Mouse (Mus musculus) midbrain, embryonic 13.5 days (tissue): Measurements from ENCODE around the gene Slc25a53. TPM values are rescaled to one million over a fixed set of nuclear protein-coding genes. Genes with fewer than 3 reads are reported as not detected.
"Not testable (repeated sequence)": the region's sequence is repeated elsewhere in the genome, so short reads cannot be mapped to it uniquely, and the experiment has no call there.

ENCODE experiments used
- ATAC-seq: fragments of 200-750 bp; cut with Nextera tagmentation; 2 replicates; pipeline ENCODE4 v1.8.0; 2017; ENCODE audit warnings: mild to moderate bottlenecking, moderate TSS enrichment, moderate library complexity
- H3K27ac ChIP-seq: fragments of 300-500 bp; sonication (generic); 2 replicates; pipeline ENCODE4 v1.5.1; 2015; ENCODE audit warnings: inconsistent platforms, mild to moderate bottlenecking, moderate library complexity
- H3K27me3 ChIP-seq: fragments of 300-500 bp; sonication (generic); 2 replicates; pipeline ENCODE4 v1.6.1; 2015; ENCODE audit warnings: mild to moderate bottlenecking, inconsistent platforms
- H3K36me3 ChIP-seq: fragments of 300-500 bp; sonication (generic); 2 replicates; pipeline ENCODE4 v1.6.1; 2015; ENCODE audit warnings: mild to moderate bottlenecking, inconsistent platforms
- H3K4me1 ChIP-seq: fragments of 300-500 bp; sonication (generic); replicated peaks from 2 replicates; pipeline ENCODE4 v1.6.1; 2015; ENCODE audit warnings: inconsistent platforms
- H3K4me2 ChIP-seq: fragments of 300-500 bp; sonication (generic); replicated peaks from 2 replicates; pipeline ENCODE4 v1.6.1; 2015; ENCODE audit warnings: moderate library complexity, mild to moderate bottlenecking, inconsistent platforms
- H3K4me3 ChIP-seq: fragments of 300-500 bp; sonication (generic); replicated peaks from 2 replicates; pipeline ENCODE4 v1.5.1; 2015; ENCODE audit warnings: mild to moderate bottlenecking, inconsistent platforms
- H3K9ac ChIP-seq: fragments of 300-500 bp; sonication (generic); replicated peaks from 2 replicates; pipeline ENCODE4 v1.6.1; 2015; ENCODE audit warnings: mild to moderate bottlenecking, inconsistent platforms
- H3K9me3 ChIP-seq: fragments of 300-500 bp; sonication (generic); 2 replicates; pipeline ENCODE4 v1.6.1; 2016; ENCODE audit warnings: mild to moderate bottlenecking, inconsistent platforms
- WGBS: fragments of 180-500 bp; shearing (Covaris S2); methylation state at CpG from one replicate; pipeline ENCODE4 v1.1.7; 2015; 5-methylcytosine and 5-hydroxymethylcytosine counted together
- polyA plus RNA-seq: library from polyadenylated mRNA; unstranded; fragments of >200 nt; fragmentation: Nextera tagmentation; extraction: Ambion mirVana; gene quantifications from 2 replicates; pipeline ENCODE4 v1.2.1, GENCODE M21; 2015

The Slc25a53 gene
- polyA plus RNA-seq, 1 experiment from 2014 or later, result 14.7 TPM

- H3K36me3 ChIP-seq, H3K9me3 ChIP-seq, H3K27ac ChIP-seq, H3K27me3 ChIP-seq, H3K4me1 ChIP-seq: not testable (repeated sequence)
- 28% methylated on average over 13 of the region's 13 CpGs for WGBS
- ATAC-seq, result peak; percentile 100
- Histone ChIP-seq H3K9ac (peak overlapping the region; percentile 58), H3K4me2 (peak overlapping the region; percentile 52), H3K4me3 (peak overlapping the region; percentile 45)
Observed at GRCm38 (mm10) chrX:136957583-136958279, 80.4 kb downstream of the Slc25a53 start.

DNA sequence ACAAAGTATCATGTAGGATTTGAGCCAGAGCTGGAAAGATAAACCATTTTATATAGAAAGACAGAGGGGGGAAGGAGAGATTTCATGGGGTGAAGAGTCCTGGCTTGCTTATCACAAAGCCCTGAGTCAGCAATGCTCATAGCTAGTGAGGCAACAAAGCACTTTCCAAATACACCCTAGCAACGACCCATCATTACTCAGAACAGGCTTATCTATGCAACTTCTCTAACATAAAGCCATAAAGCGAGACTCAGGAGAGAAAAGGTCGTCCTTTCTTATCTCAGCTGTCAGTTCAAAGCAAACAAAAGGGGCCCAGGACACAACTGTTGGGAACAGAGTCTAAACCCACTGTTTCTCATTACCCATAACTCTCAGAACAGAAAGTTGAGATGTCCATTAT, 100.1 kb downstream of the Slc25a53 start:
- Histone ChIP-seq H3K9me3 (no peaks in the 10 kb centered on the region), H3K27ac (no peak overlapping the region), H3K9ac (no peak overlapping the region), H3K4me2 (no peak overlapping the region), H3K4me3 (no peak overlapping the region), H3K4me1 (no peaks in the 10 kb centered on the region), H3K27me3 (no peaks in the 10 kb centered on the region), H3K36me3 (no peaks in the 10 kb centered on the region)
- WGBS, result 56% methylated on average over 3 of the region's 3 CpGs
- no peak for ATAC-seq

Other genes starting within 250 kb of the Slc25a53 start
- gene Plp1, start 215.6 kb downstream of the Slc25a53 start, polyA plus RNA-seq, result 8.7 and 10.7 TPM in 2 replicates
- gene Rab9b, start 169.5 kb downstream of the Slc25a53 start, polyA plus RNA-seq, result 14.7 and 16.8 TPM in 2 replicates
- not detected in 2 replicates for gene H2bfm, start 111.0 kb downstream of the Slc25a53 start, polyA plus RNA-seq
- gene Tmsb15b2, start 62.8 kb downstream of the Slc25a53 start, polyA plus RNA-seq, result 84.4 and 99.7 TPM in 2 replicates
- 6.8 and 11.3 TPM in 2 replicates for gene Tmsb15l, start 61.4 kb downstream of the Slc25a53 start, polyA plus RNA-seq
- 32.7 and 36.1 TPM in 2 replicates for gene Tmsb15b1, start 61.4 kb downstream of the Slc25a53 start, polyA plus RNA-seq
- gene Zcchc18, start 45.1 kb downstream of the Slc25a53 start, polyA plus RNA-seq, result 234 and 245 TPM in 2 replicates
- gene Fam199x, start 11.3 kb upstream of the Slc25a53 start, polyA plus RNA-seq, result 8.2 and 9.8 TPM in 2 replicates
- not detected in 2 replicates for gene Esx1, start 83.8 kb upstream of the Slc25a53 start, polyA plus RNA-seq